Mouse (Mus musculus) lung, postnatal 25 days (tissue): Measurements from ENCODE around the gene Irgm2.

ENCODE experiments used
- DNase-seq: peaks from one replicate; pipeline ENCODE4 v3.0.0; 2022; ENCODE audit warnings: low spot score

Gene Irgm2

GRCm38 (mm10) chr11:58261826-58262225 is 62.4 kb downstream of the Irgm2 start:
- DNase-seq: no peak

DNA sequence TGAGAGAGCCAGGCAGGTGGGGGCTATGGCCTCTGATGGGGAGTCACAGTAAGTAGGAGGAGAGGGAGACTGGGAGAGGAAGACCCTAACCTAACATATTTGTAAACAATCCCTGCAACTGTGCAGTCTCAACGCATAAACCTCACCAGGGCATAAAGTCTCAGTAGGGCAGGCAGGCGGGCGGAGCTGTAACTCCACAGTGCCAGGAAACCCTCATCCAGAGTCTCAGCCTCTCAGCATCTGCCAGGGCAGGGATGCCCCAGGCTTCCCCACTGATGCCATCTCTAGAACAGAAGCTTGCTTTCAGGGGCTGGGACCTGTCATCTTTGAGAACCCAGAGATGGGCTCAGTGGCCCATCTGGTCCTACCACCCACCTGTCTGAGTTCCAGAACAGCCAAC is 62.9 kb downstream of the Irgm2 start:
- no peak for DNase-seq

- no peak for DNase-seq
Observed at GRCm38 (mm10) chr11:58263516-58263915, 64.1 kb downstream of the Irgm2 start.

- DNase-seq: no peak
Observed at GRCm38 (mm10) chr11:58264546-58264945, 65.1 kb downstream of the Irgm2 start.

GRCm38 (mm10) chr11:58268285-58268684 is 68.9 kb downstream of the Irgm2 start:
- no peak for DNase-seq
